Comparison of ENCODE assay signal across 18 mouse cellular contexts in genomic region chr9:107428451-107429186, GRCm38 (mm10). TPM values are rescaled to one million over a fixed set of nuclear protein-coding genes. Genes with fewer than 3 reads are reported as not detected.
A peak's percentile ranks its signal among the peaks of the same experiment; 100 is the strongest.
DNase-seq lines count a peak whose midpoint lies in the region; ATAC-seq and TF ChIP-seq lines count a peak whose summit lies in the region.
"Had no signal": no experiment of that assay in that cellular context is flagged by ENCODE, and none has a peak within 500 bp of the region (broad histone marks: within the 10 kb centered on the region; RNA-seq: fewer than 3 reads in every experiment).

No protein-coding gene starts in this region.

- 68% methylated on average over 5 of the region's 5 CpGs for WGBS in midbrain, embryonic 11.5 days
- WGBS in midbrain, postnatal 0 days, result 57% methylated on average over 5 of the region's 5 CpGs
- 57% methylated on average over 5 of the region's 5 CpGs for WGBS in forebrain, embryonic 16.5 days
- WGBS in neural tube, embryonic 14.5 days, result 46% methylated on average over 5 of the region's 5 CpGs

- H3K4me1 ChIP-seq in midbrain, embryonic 11.5 days (ENCODE audit: control insufficient read depth, insufficient read depth, low read length), result peaks cover 27% of the 10 kb centered on the region
- no peaks in the 10 kb centered on the region; the same call in 1 of the 2 replicates for H3K4me1 ChIP-seq in midbrain, postnatal 0 days (ENCODE audit: insufficient read depth, low read length)
- H3K4me1 ChIP-seq in forebrain, embryonic 16.5 days (replicated peaks; ENCODE audit: control insufficient read depth, insufficient read depth, low read length), result peaks cover 53% of the 10 kb centered on the region
- peaks cover 54% of the 10 kb centered on the region for H3K4me1 ChIP-seq in neural tube, embryonic 14.5 days (ENCODE audit: control insufficient read depth, insufficient read depth, low read length)
- H3K4me1 ChIP-seq: limb, embryonic 15.5 days had no signal

- peak; percentile 31 to 63 for DNase-seq in adrenal gland, adult (ENCODE audit: inconsistent age in 2 of 2, low spot score in 1 of 2)
- no peak for DNase-seq in adrenal gland, postnatal 4 days (ENCODE audit: low spot score in 2 of 2)
- no peak for DNase-seq in midbrain, embryonic 11.5 days (ENCODE audit: low spot score, missing footprints)
- DNase-seq in midbrain, postnatal 0 days (ENCODE audit: low spot score), result no peak
- no peak for DNase-seq in left cerebral cortex, postnatal 25 days (ENCODE audit: low spot score in 2 of 2)
- DNase-seq in urinary bladder, postnatal 4 days (ENCODE audit: low spot score in 2 of 2), result no peak
- DNase-seq: gastrocnemius, postnatal 10 days; heart, postnatal 36 days; kidney, adult 18-20 months; kidney, postnatal 36 days; lung, adult 18-20 months; right cerebral cortex, postnatal 4 days had no signal

- no peak overlapping the region for H3K4me3 ChIP-seq in midbrain, embryonic 11.5 days (ENCODE audit: low read depth, low read length)
- H3K4me3 ChIP-seq in midbrain, postnatal 0 days (ENCODE audit: low read depth, low read length), result no peak overlapping the region
- no peak overlapping the region for H3K4me3 ChIP-seq in forebrain, embryonic 16.5 days (replicated peaks; ENCODE audit: low read length)
- H3K4me3 ChIP-seq in neural tube, embryonic 14.5 days (ENCODE audit: low read depth, low read length), result no peak overlapping the region
- H3K4me3 ChIP-seq: limb, embryonic 15.5 days; myocyte had no signal

- H3K4me2 ChIP-seq in midbrain, embryonic 11.5 days, result no peak overlapping the region
- H3K4me2 ChIP-seq in midbrain, postnatal 0 days (ENCODE audit: low read depth, low read length, poor library complexity, severe bottlenecking), result no peak overlapping the region
- H3K4me2 ChIP-seq in forebrain, embryonic 16.5 days (ENCODE audit: low read length), result no peak overlapping the region
- H3K4me2 ChIP-seq in neural tube, embryonic 14.5 days (ENCODE audit: low read depth, low read length), result no peak overlapping the region
- H3K4me2 ChIP-seq: heart, embryonic 11.5 days; limb, embryonic 15.5 days had no signal

- no peaks in the 10 kb centered on the region for H3K36me3 ChIP-seq in midbrain, embryonic 11.5 days (ENCODE audit: control insufficient read depth, insufficient read depth, low read length)
- peaks cover 7% of the 10 kb centered on the region; the same call in 1 of the 2 replicates for H3K36me3 ChIP-seq in midbrain, postnatal 0 days (ENCODE audit: insufficient read depth, low read length)
- H3K36me3 ChIP-seq in forebrain, embryonic 16.5 days (ENCODE audit: control insufficient read depth, insufficient read depth), result no peaks in the 10 kb centered on the region
- H3K36me3 ChIP-seq in neural tube, embryonic 14.5 days (ENCODE audit: control insufficient read depth, insufficient read depth, low read length), result no peaks in the 10 kb centered on the region
- H3K36me3 ChIP-seq: limb, embryonic 15.5 days had no signal

- no peak overlapping the region for H3K9ac ChIP-seq in midbrain, embryonic 11.5 days (ENCODE audit: low read length)
- H3K9ac ChIP-seq in midbrain, postnatal 0 days (replicated peaks; ENCODE audit: low read length, poor library complexity, severe bottlenecking), result no peak overlapping the region
- no peak overlapping the region for H3K9ac ChIP-seq in forebrain, embryonic 16.5 days (replicated peaks; ENCODE audit: low read depth, low read length)
- no peak overlapping the region for H3K9ac ChIP-seq in neural tube, embryonic 14.5 days (replicated peaks; ENCODE audit: low read depth, low read length)
- H3K9ac ChIP-seq: limb, embryonic 15.5 days had no signal

- TF ChIP-seq CTCF in midbrain, postnatal 0 days (IDR thresholded peaks at IDR 0.05), result no peak

- peak; percentile 74 for ATAC-seq in midbrain, embryonic 11.5 days (ENCODE audit: low FRiP score)
- no peak for ATAC-seq in midbrain, postnatal 0 days (ENCODE audit: low FRiP score)
- ATAC-seq in forebrain, embryonic 16.5 days, result peak; percentile 29
- ATAC-seq in neural tube, embryonic 14.5 days (ENCODE audit: low read depth), result 0 out of 2 replicates have a peak, but pooled peaks have one; percentile 21

- intact Hi-C loops in left cerebral cortex, postnatal 25 days (cut with DNase I), result no loop called here

- H3K27ac ChIP-seq in midbrain, embryonic 11.5 days (ENCODE audit: low read depth, low read length), result no peak overlapping the region
- H3K27ac ChIP-seq in midbrain, postnatal 0 days (ENCODE audit: low read depth, low read length), result no peak overlapping the region
- no peak overlapping the region for H3K27ac ChIP-seq in forebrain, embryonic 16.5 days (ENCODE audit: low read length)
- 0 out of 2 replicates have a peak overlapping the region, but pooled peaks have one; percentile 57 for H3K27ac ChIP-seq in neural tube, embryonic 14.5 days (ENCODE audit: low read depth, low read length)
- H3K27ac ChIP-seq: limb, embryonic 15.5 days; macrophage had no signal

- H3K9me3 ChIP-seq in midbrain, embryonic 11.5 days (ENCODE audit: control insufficient read depth, low read length), result no peaks in the 10 kb centered on the region
- H3K9me3 ChIP-seq in midbrain, postnatal 0 days (ENCODE audit: low read length), result no peaks in the 10 kb centered on the region
- H3K9me3 ChIP-seq in forebrain, embryonic 16.5 days (ENCODE audit: control insufficient read depth, low read length), result no peaks in the 10 kb centered on the region
- no peaks in the 10 kb centered on the region for H3K9me3 ChIP-seq in neural tube, embryonic 14.5 days (ENCODE audit: control insufficient read depth, low read length)
- H3K9me3 ChIP-seq: limb, embryonic 15.5 days had no signal

- H3K27me3 ChIP-seq in midbrain, embryonic 11.5 days (ENCODE audit: control insufficient read depth, insufficient read depth, low read length), result no peaks in the 10 kb centered on the region
- no peaks in the 10 kb centered on the region for H3K27me3 ChIP-seq in midbrain, postnatal 0 days (ENCODE audit: insufficient read depth, low read length)
- no peaks in the 10 kb centered on the region; the same call in 1 of the 2 replicates for H3K27me3 ChIP-seq in forebrain, embryonic 16.5 days (replicated peaks; ENCODE audit: control insufficient read depth, insufficient read depth, low read length)
- no peaks in the 10 kb centered on the region for H3K27me3 ChIP-seq in neural tube, embryonic 14.5 days (ENCODE audit: control insufficient read depth, insufficient read depth, low read length)

RNA-seq across cellular contexts. Expression of gene Cacna2d2, which starts 29.2 kb away (rescaled TPM):
- total RNA-seq in adrenal gland, postnatal 4 days (2021), result 10 to 100 TPM; 10.1 to 10.9 TPM
- polyA plus RNA-seq in midbrain, embryonic 11.5 days (2014; fragmentation: Nextera tagmentation; extraction: Ambion mirVana), result 1.3 and 1.7 TPM in 2 replicates
- 138 and 191 TPM in 2 replicates for total RNA-seq in midbrain, postnatal 0 days (2014; rRNA removed)
- 8.4 and 9.0 TPM in 2 replicates for polyA plus RNA-seq in midbrain, postnatal 0 days (2015; fragmentation: Nextera tagmentation; extraction: Ambion mirVana)
- polyA plus RNA-seq in forebrain, embryonic 16.5 days (2015; fragmentation: Nextera tagmentation; extraction: Ambion mirVana), result 3.6 and 5.8 TPM in 2 replicates
- polyA plus RNA-seq in neural tube, embryonic 14.5 days (2014; fragmentation: Nextera tagmentation; extraction: Ambion mirVana), result 7.1 and 10.6 TPM in 2 replicates
- 10 to 100 TPM; 25.4 to 40.2 TPM for total RNA-seq in left cerebral cortex, postnatal 25 days (2021)
- polyA plus RNA-seq: macrophage had no signal

Comparison
In these comparisons a context has a peak if more than half of its experiments do, and no peak if none do; other contexts are left out.
1. DNase-seq: peak in adrenal gland, adult (2 of 2); none in adrenal gland, postnatal 4 days (0 of 2), midbrain, embryonic 11.5 days (single experiment), midbrain, postnatal 0 days (single experiment), left cerebral cortex, postnatal 25 days (0 of 2) and urinary bladder, postnatal 4 days (0 of 2).